Mouse (Mus musculus): ENCODE data around the gene Rps10. TPM values are rescaled to one million over a fixed set of nuclear protein-coding genes. Genes with fewer than 3 reads are reported as not detected.

The Rps10 gene
- total and polyA plus RNA-seq, 3 experiments, result 2,522 to 3,437 (median 3,351) TPM

DNA sequence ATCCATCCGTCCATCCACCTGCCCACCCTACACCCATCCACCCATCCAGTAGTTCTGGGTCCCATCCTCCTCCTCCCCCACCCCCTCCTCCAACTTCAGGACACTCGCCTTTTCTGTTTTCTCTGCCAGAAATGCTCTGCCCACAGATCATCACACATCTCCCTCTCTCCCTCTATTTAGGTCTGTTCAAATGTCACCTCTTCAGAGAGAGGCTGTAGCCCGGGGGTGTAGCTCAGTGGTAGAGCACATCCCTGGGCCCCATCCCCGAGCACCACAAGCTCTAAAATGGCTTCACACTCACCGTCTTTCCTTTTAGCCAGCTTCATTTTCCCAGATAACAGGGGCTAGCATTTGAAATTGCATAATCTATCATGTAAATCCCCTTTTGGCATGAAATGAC is 41.3 kb upstream of the Rps10 start:
- H3K79me2 ChIP-seq (replicated peaks; ENCODE audit: control insufficient read depth, extremely low read depth, insufficient read depth, poor library complexity, severe bottlenecking), result no peaks in the 10 kb centered on the region
- dilution Hi-C loops (cut with MboI; ENCODE audit: extremely low pct_ligation_motif_present, extremely low pct_unique_long_range_greater_than_20kb, low sequenced_read_pairs) (no loop called here), in situ Hi-C loops (cut with MboI; ENCODE audit: low pct_ligation_motif_present, low pct_unique_long_range_greater_than_20kb, low sequenced_read_pairs) (no loop called here)
- peaks cover 15 to 32% of the 10 kb centered on the region in 2 experiments for H3K4me1 ChIP-seq (ENCODE audit: control insufficient read depth in 1 of 2, insufficient read depth in 2 of 2)
- DNase-seq (ENCODE audit: extremely low read depth), result no peak
- no peak overlapping the region for H3K4me2 ChIP-seq (ENCODE audit: insufficient read depth, low read depth, poor library complexity, severe bottlenecking)
- H3K27ac ChIP-seq (ENCODE audit: insufficient read depth, low read depth), result no peak overlapping the region
- H3K4me3 ChIP-seq (replicated peaks in 1 of 3; ENCODE audit: low read depth in 2 of 3, low read length in 2 of 3, poor library complexity in 1 of 3), result no peak overlapping the region
- no peak for TF ChIP-seq MYC (IDR thresholded peaks at IDR 0.05; ENCODE audit: low read depth, low read length)
- TF ChIP-seq IRF4 (IDR thresholded peaks at IDR 0.05; ENCODE audit: low read depth, low read length), result no peak
- TF ChIP-seq TCF12 (IDR thresholded peaks at IDR 0.05; ENCODE audit: low read depth, low read length), result no peak
- no peak for TF ChIP-seq USF1 (IDR thresholded peaks at IDR 0.05; ENCODE audit: low read depth, low read length)
- no peak for TF ChIP-seq USF2 (conservative IDR thresholded peaks at IDR 0.05; ENCODE audit: low read depth, low read length)
- TF ChIP-seq NELFE (IDR thresholded peaks at IDR 0.05; ENCODE audit: low read depth, low read length), result no peak
- TF ChIP-seq PAX5 (IDR thresholded peaks at IDR 0.05; ENCODE audit: low read length), result no peak
- TF ChIP-seq KAT2A (IDR thresholded peaks at IDR 0.05; ENCODE audit: insufficient replicate concordance, low read length), result no peak
- no peak for TF ChIP-seq ZMIZ1 (IDR thresholded peaks at IDR 0.05; ENCODE audit: low read depth, low read length)
- no peak overlapping the region for H3K9ac ChIP-seq (ENCODE audit: insufficient read depth, low read depth)
- no peaks in the 10 kb centered on the region for H3K27me3 ChIP-seq (replicated peaks)
- peaks cover 3% of the 10 kb centered on the region for H3K9me3 ChIP-seq (replicated peaks; ENCODE audit: low read length)
- peaks cover 0 to 4% of the 10 kb centered on the region in 2 experiments for H3K36me3 ChIP-seq (replicated peaks in 1 of 2; ENCODE audit: control insufficient read depth in 1 of 2, insufficient read depth in 1 of 2, low read length in 1 of 2)

- Histone ChIP-seq H3K27ac (ENCODE audit: insufficient read depth, low read depth) (no peak overlapping the region), H3K4me2 (ENCODE audit: insufficient read depth, low read depth, poor library complexity, severe bottlenecking) (no peak overlapping the region), H3K36me3 (replicated peaks in 1 of 2; ENCODE audit: control insufficient read depth in 1 of 2, insufficient read depth in 1 of 2, low read length in 1 of 2) (peaks cover 0 to 8% of the 10 kb centered on the region in 2 experiments), H3K79me2 (replicated peaks; ENCODE audit: control insufficient read depth, extremely low read depth, insufficient read depth, poor library complexity, severe bottlenecking) (no peaks in the 10 kb centered on the region), H3K4me1 (ENCODE audit: control insufficient read depth in 1 of 2, insufficient read depth in 2 of 2) (peaks cover 15 to 32% of the 10 kb centered on the region in 2 experiments), H3K9ac (ENCODE audit: insufficient read depth, low read depth) (no peak overlapping the region), H3K27me3 (replicated peaks) (no peaks in the 10 kb centered on the region), H3K4me3 (replicated peaks in 1 of 3; ENCODE audit: low read depth in 2 of 3, low read length in 2 of 3, poor library complexity in 1 of 3) (no peak overlapping the region), H3K9me3 (replicated peaks; ENCODE audit: low read length) (peaks cover 3% of the 10 kb centered on the region)
- dilution Hi-C loops (cut with MboI; ENCODE audit: extremely low pct_ligation_motif_present, extremely low pct_unique_long_range_greater_than_20kb, low sequenced_read_pairs) (no loop called here), in situ Hi-C loops (cut with MboI; ENCODE audit: low pct_ligation_motif_present, low pct_unique_long_range_greater_than_20kb, low sequenced_read_pairs) (no loop called here)
- no peak for TF ChIP-seq PAX5 (IDR thresholded peaks at IDR 0.05; ENCODE audit: low read length)
- TF ChIP-seq RCOR1 (conservative IDR thresholded peaks at IDR 0.05; ENCODE audit: low read depth, low read length), result no peak
- TF ChIP-seq ZKSCAN1 (IDR thresholded peaks at IDR 0.05; ENCODE audit: borderline replicate concordance, low read depth, low read length), result no peak
- no peak for DNase-seq (ENCODE audit: extremely low read depth)
These were observed 39.8 kb upstream of the Rps10 start for GRCm38 (mm10) chr17:27676270-27676669.

GRCm38 (mm10) chr17:27675453-27675852 is 39.0 kb upstream of the Rps10 start:
- no peak for TF ChIP-seq MYC (IDR thresholded peaks at IDR 0.05; ENCODE audit: low read depth, low read length)
- no peak for TF ChIP-seq ZC3H11A (IDR thresholded peaks at IDR 0.05; ENCODE audit: low read depth, low read length)
- peak; percentile 47 for TF ChIP-seq SMC3 (IDR thresholded peaks at IDR 0.05; ENCODE audit: low read depth, low read length)
- peak in 1 of 2 experiments; percentile 57; a peak in 2 of 4 replicates for TF ChIP-seq CTCF (conservative IDR thresholded peaks at IDR 0.05 in 1 of 2, IDR thresholded peaks at IDR 0.05 in 1 of 2; ENCODE audit: low read depth in 2 of 2, low read length in 2 of 2)
- no peak for TF ChIP-seq BHLHE40 (IDR thresholded peaks at IDR 0.05; ENCODE audit: low read depth, low read length)
- peak; percentile 26 for TF ChIP-seq RAD21 (IDR thresholded peaks at IDR 0.05; ENCODE audit: low read depth, low read length)
- DNase-seq (ENCODE audit: extremely low read depth), result peak; percentile 57
- Histone ChIP-seq H3K4me3 (replicated peaks in 1 of 3; ENCODE audit: low read depth in 2 of 3, low read length in 2 of 3, poor library complexity in 1 of 3) (peak overlapping the region in 1 of 3 experiments; percentile 23), H3K79me2 (replicated peaks; ENCODE audit: control insufficient read depth, extremely low read depth, insufficient read depth, poor library complexity, severe bottlenecking) (no peaks in the 10 kb centered on the region), H3K36me3 (replicated peaks in 1 of 2; ENCODE audit: control insufficient read depth in 1 of 2, insufficient read depth in 1 of 2, low read length in 1 of 2) (peaks cover 0 to 12% of the 10 kb centered on the region in 2 experiments), H3K9ac (ENCODE audit: insufficient read depth, low read depth) (no peak overlapping the region), H3K4me1 (ENCODE audit: control insufficient read depth in 1 of 2, insufficient read depth in 2 of 2) (peaks cover 15 to 32% of the 10 kb centered on the region in 2 experiments), H3K27ac (ENCODE audit: insufficient read depth, low read depth) (no peak overlapping the region), H3K4me2 (ENCODE audit: insufficient read depth, low read depth, poor library complexity, severe bottlenecking) (no peak overlapping the region), H3K27me3 (replicated peaks) (no peaks in the 10 kb centered on the region), H3K9me3 (replicated peaks; ENCODE audit: low read length) (no peaks in the 10 kb centered on the region)
- in situ Hi-C loops (cut with MboI; ENCODE audit: low pct_ligation_motif_present, low pct_unique_long_range_greater_than_20kb, low sequenced_read_pairs), result no loop called here
- dilution Hi-C loops (cut with MboI; ENCODE audit: extremely low pct_ligation_motif_present, extremely low pct_unique_long_range_greater_than_20kb, low sequenced_read_pairs), result no loop called here
